Mouse (Mus musculus): ENCODE measurements around the gene Col8a1.

GRCm38 (mm10) chr16:57750549-57750948, 4.0 kb downstream of the Col8a1 start:
- TF ChIP-seq CTCF (IDR thresholded peaks at IDR 0.05; ENCODE audit: low read depth): no peak
- TF ChIP-seq EP300 (IDR thresholded peaks at IDR 0.05; ENCODE audit: low read depth): no peak
